Mouse (Mus musculus): Measurements from ENCODE around the gene Kctd7.

The Kctd7 gene

GRCm38 (mm10) chr5:130145961-130146360 is 1.3 kb downstream of the Kctd7 start:
- DNase-seq: peak; percentile 56

DNA sequence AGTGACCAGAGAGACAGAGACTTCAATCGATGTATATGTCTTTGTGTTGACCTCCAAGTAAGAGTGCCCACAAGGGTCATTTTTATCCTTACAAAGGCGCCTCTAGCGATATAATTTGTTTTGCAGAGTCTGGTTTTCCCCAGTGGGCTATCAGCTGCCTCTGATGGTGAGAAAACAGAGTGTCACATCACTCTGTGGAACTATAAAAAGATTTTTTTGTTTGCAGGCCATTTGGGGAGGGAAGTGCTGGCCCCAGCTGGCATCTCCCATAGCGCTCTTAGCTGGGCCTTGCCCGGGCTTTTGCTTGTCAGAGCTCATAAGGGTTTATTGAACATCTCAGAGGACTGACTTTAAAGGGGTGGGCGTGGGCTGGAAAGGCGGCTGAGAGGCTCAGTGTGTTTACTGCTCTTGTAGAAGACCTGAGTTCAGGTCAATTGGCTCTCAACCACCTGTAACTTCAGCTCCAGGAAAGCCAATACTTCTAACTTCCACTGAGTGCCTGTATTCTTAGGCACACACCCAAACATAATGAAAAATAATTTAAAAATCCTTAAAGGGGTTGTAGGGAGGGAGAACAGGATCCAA is 5.2 kb downstream of the Kctd7 start:
- no peak for DNase-seq

DNA sequence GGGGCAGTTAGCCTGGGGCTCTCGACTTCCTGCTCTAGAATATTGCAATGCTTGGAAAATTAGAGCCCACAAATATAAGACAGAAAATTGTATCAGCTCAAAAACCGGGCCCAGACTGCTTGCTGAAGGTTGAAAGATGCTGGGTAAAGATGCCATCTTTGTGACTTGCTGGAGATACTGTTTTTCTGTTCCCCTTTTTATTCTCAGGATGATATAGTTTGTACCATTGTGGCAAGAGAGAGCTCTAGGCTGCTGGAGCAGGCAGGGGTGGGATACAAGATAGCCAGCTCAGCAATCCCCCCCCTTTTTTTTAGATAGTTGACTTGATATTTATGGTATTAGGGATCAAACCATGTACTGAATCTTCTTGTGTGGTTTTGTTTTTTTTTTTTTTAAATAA is 9.6 kb downstream of the Kctd7 start:
- no peak for DNase-seq

DNA sequence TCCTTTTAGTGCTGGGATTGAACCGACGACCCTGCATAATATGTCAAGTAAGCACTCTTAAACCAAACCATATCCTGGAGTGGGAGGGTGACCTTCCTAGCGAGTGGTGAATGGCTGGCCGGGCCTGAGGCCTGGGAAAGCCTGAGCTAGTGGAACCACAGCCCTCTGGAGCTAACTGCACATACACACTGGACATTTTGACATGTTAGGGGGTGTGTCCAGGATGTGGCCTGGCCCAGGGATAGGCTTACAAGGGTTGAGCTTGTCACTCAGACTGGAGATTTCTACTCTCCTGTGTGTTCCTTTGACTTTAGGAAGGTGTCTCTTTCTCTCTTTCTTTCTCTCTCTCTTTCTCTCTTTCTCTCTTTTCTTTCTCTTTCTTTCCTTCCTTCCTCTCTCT is 13.9 kb downstream of the Kctd7 start:
- no peak for DNase-seq

DNA sequence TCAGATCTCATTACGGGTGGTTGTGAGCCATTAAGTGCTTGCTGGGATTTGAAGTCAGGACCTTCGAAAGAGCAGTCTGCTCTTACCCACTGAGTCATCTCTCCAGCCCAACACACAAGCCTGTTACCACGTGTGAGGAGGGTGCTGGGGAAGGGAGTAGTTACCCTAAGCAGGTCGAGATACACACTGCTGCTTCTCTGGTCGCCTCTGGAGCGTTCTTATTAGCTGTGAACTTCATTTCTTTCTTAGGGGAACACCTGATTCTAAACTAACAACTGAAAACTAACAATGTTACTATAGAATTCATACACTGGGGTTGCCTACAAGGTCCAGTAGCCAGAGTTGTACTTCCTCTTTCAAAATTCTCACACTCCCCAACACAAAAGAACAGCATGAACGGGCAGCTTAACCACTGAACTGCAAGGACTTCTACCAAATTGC is 15.1 kb downstream of the Kctd7 start:
- DNase-seq: no peak

- peak; percentile 73 for DNase-seq
These were observed 19.0 kb downstream of the Kctd7 start for GRCm38 (mm10) chr5:130163670-130164069.

GRCm38 (mm10) chr5:130165213-130165612 is 20.6 kb downstream of the Kctd7 start:
- no peak for DNase-seq

GRCm38 (mm10) chr5:130169109-130169508 is 24.4 kb downstream of the Kctd7 start:
- DNase-seq: no peak

DNA sequence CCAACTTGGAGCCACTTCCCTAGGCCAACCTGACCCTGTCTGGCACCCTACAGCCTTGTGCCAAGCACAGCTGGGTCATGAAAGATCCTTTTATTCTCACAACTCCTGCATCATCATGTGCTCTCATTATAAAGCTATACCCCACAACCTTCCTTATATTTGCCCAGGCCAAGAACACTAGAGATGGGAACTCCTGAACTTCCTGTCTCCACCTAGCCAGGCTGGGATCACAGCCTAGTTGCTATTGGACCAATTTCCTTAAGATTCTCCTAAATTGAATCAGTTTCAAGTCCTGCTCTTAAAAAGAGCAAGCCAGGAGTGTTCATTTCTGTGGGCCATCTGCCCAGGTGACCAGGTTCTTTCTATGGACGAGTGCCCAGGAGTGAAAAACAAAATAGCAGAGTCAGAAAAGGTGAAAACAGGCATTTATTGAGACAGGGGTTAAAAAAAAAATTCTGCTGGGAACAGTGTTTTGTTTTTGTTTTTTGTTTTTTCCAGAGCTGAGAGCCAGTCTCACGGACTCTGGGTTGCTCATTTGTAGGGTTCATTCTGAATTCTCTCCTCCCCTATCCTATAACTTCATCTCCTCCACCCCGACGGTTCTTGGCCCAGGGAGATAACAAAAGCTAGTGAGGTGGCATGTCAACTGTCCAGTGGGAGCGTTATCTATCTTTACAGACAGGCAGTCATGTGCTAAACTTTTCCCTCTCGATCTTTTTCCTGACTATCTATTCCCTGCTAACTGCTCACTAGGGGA is 26.2 kb downstream of the Kctd7 start:
- DNase-seq: no peak

GRCm38 (mm10) chr5:130171423-130171954 is 26.8 kb downstream of the Kctd7 start, which contains the start of gene Rabgef1:
Gene Rabgef1 (plus strand): TSS chr5:130171798.
- DNase-seq: peak; percentile 94

DNA sequence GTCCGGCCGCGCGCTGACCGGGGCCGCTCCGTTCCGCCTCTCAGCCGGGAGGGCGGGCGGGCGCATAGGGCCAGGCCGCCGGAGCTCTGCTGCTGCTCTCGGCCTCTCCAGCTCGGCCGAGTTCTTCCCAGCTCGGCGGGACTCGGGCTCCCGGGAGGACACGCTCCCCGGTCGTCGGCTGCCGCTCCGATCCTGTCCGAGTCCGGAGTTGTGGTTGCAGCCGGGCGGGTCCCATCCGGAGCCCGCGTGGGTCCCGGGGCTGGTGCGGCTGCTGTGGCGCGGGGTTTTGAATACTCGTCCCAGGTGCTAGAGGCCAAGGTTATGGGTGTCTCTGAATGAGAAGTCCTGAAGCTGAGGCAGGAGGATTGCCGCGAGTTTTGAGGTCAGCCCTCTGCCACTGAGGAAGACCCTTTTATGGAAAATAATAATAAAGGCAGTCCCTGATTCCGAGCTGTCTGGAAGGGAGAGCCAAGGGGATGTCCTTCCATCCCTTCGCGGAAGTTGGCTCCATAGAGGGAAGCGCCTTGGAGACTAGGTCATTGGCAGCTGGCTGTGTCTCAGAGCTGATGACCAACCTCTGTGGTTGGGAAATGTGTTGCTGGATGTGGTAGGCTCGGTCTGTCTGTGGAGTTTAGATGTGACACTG is 27.4 kb downstream of the Kctd7 start:
- no peak for DNase-seq

DNA sequence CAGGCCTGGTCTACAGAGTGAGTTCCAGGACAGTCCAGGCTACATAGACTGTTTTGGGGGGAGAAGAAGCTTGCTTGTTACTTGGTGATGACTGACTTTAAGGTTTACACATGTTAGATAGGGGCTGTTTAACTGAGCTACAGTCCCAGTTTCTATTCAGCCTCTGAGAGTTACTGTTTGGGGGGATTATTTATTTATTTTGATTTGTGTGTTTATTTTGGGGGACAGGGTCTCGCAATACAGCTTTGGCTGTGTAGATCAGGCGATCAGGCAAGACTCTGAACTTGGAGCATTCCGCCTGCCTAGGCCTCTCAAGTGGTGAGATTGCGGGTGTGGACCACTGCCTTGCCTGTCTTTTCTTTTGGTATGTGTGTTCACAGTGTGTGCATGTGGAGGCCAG is 28.4 kb downstream of the Kctd7 start:
- no peak for DNase-seq

- no peak for DNase-seq
These were observed 33.2 kb downstream of the Kctd7 start for GRCm38 (mm10) chr5:130177871-130178270.

DNA sequence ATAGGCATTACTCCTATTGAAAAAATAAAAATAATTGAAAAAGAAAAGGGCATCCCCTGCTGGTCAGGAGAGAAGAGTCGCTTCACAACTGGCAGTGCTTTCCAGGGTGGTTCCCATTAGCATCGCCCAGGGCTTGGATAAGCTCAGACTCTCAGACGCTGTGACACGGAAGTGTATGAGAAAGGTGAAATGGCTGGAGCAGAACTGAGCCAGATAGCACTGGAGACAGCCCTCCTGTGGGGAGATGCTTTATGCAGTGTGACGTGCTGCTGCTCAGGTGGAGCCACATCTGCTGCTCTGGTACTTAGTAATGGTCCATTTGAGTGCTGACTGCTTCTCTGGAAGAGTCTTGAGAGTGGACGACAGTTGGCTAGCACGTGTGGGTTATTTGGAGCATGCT is 35.7 kb downstream of the Kctd7 start:
- no peak for DNase-seq

- no peak for DNase-seq
These were observed 37.3 kb downstream of the Kctd7 start for GRCm38 (mm10) chr5:130181740-130182540.

- no peak for DNase-seq
These were observed 37.8 kb downstream of the Kctd7 start for GRCm38 (mm10) chr5:130182541-130182821.

GRCm38 (mm10) chr5:130184193-130184856 is 39.7 kb downstream of the Kctd7 start:
- no peak for DNase-seq

DNA sequence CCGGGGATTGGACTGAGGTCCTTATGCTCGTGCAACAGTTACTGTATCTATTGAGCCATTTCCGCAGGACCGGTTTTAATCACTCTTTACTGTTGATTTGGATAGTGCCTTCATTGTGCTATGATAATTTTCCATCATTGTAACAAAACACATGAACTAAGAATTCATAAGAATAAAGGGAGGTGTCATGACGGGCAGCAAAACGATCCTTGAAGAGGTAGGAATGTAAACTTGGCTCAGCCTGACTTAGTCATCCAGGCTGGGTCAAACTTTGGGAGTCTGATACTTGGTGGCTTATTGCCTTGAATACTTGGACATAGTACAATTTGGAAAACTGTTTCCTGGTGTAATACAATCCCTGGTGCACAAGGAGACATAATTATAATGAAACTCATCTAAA is 40.7 kb downstream of the Kctd7 start:
- DNase-seq: no peak

DNA sequence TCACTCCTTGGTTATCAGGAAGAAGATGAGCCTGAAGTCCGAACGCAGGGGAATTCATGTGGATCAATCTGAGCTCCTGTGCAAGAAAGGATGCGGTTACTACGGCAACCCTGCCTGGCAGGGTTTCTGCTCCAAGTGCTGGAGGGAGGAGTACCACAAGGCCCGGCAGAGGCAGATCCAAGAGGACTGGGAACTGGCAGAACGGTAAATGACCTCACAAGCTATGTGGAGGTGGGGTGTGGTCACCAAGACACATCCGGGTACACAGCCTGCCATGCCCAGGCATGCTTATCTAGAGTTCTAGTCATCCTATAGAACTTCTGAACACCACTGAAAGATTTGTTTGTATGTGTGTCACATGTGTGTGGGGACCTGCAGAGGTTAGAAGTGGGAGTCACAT is 42.7 kb downstream of the Kctd7 start:
- peak; percentile 33 for DNase-seq

DNA sequence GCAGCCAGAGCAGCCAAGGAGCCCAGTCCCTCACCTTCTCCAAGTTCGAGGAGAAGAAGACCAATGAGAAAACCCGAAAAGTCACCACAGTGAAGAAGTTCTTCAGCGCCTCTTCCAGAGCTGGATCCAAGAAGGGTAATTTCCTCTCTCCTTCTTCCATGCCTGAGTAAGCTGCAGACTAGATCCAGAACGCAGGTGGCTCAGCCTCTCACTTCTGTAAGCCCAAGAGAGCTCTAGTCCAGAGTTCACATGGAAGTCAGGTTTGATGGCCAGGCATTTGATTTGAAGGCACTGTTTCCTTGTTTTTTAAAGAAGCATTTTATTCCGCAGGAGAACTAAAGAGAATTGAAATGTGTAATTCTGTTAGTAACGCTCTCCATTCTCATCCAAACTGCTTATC is 46.2 kb downstream of the Kctd7 start:
- no peak for DNase-seq

- no peak for DNase-seq
These were observed 47.2 kb downstream of the Kctd7 start for GRCm38 (mm10) chr5:130191865-130192264.

- DNase-seq: no peak
These were observed 47.8 kb downstream of the Kctd7 start for GRCm38 (mm10) chr5:130192356-130192944.

Data from right cerebral cortex, adult 18-20 months (tissue).